Mouse (Mus musculus) stomach, embryonic 14.5 days (tissue): ENCODE results near the gene Ddb2. TPM values are rescaled to one million over a fixed set of nuclear protein-coding genes. Genes with fewer than 3 reads are reported as not detected.

Source experiments
- ATAC-seq: fragments of 200-750 bp; cut with Nextera tagmentation; 2 replicates; pipeline ENCODE4 v1.8.0; 2017; ENCODE audit warnings: low read depth, moderate TSS enrichment; ENCODE audit not compliant: insufficient number of reproducible peaks, insufficient read depth, low FRiP score
- H3K27ac ChIP-seq: fragments of 300-500 bp; sonication (generic); 2 replicates; pipeline ENCODE4 v1.5.1; 2014; ENCODE audit warnings: mild to moderate bottlenecking, low read length, moderate library complexity, mixed read lengths
- H3K27me3 ChIP-seq: fragments of 300-500 bp; sonication (generic); 2 replicates; pipeline ENCODE4 v1.6.1; 2014; ENCODE audit warnings: low read length, control low read depth, mixed read lengths; ENCODE audit not compliant: control insufficient read depth, insufficient read depth
- H3K36me3 ChIP-seq: fragments of 300-500 bp; sonication (generic); 2 replicates; pipeline ENCODE4 v1.6.1; 2014; ENCODE audit warnings: mild to moderate bottlenecking, control low read depth, low read length, moderate library complexity, mixed read lengths; ENCODE audit not compliant: control insufficient read depth, insufficient read depth
- H3K4me1 ChIP-seq: fragments of 300-500 bp; sonication (generic); 2 replicates; pipeline ENCODE4 v1.6.1; 2014; ENCODE audit warnings: low read length, control low read depth, mixed read lengths; ENCODE audit not compliant: control insufficient read depth, insufficient read depth
- H3K4me2 ChIP-seq: fragments of 300-500 bp; sonication (generic); replicated peaks from 2 replicates; pipeline ENCODE4 v1.6.1; 2014; ENCODE audit warnings: low read depth, low read length, control low read depth
- H3K4me3 ChIP-seq: fragments of 300-500 bp; sonication (generic); 2 replicates; pipeline ENCODE4 v1.5.1; 2014; ENCODE audit warnings: low read depth, low read length, control low read depth
- H3K9ac ChIP-seq: fragments of 300-500 bp; sonication (generic); replicated peaks from 2 replicates; pipeline ENCODE4 v1.6.1; 2014; ENCODE audit warnings: low read depth, mild to moderate bottlenecking, control low read depth, low read length, moderate library complexity, mixed read lengths
- H3K9me3 ChIP-seq: fragments of 300-500 bp; sonication (generic); 2 replicates; pipeline ENCODE4 v1.6.1; 2016; ENCODE audit warnings: low read depth, low read length, control low read depth; ENCODE audit not compliant: control insufficient read depth
- WGBS: fragments of 180-500 bp; shearing (Covaris S2); extraction: QIAGEN DNeasy Blood & Tissue Kit; methylation state at CpG from one replicate; pipeline ENCODE4 v1.1.7; 2014; 5-methylcytosine and 5-hydroxymethylcytosine counted together
- polyA plus RNA-seq: library from polyadenylated mRNA; unstranded; fragments of >200 nt; fragmentation: Nextera tagmentation; extraction: Ambion mirVana; gene quantifications from 2 replicates; pipeline ENCODE4 v1.2.1, GENCODE M21; 2014

Gene Ddb2
- polyA plus RNA-seq, 1 experiment from 2014 or later = 22.7 TPM

- no peaks in the 10 kb centered on the region for H3K9me3 ChIP-seq
- H3K4me3 ChIP-seq = no peak overlapping the region
- H3K36me3 ChIP-seq = peaks cover 75% of the 10 kb centered on the region
- H3K27me3 ChIP-seq = no peaks in the 10 kb centered on the region
- H3K4me1 ChIP-seq = peaks cover 4% of the 10 kb centered on the region; the same call in 1 of the 2 replicates
- no peak overlapping the region for H3K9ac ChIP-seq
- ATAC-seq = no peak
- no peak overlapping the region for H3K27ac ChIP-seq
- no peak overlapping the region for H3K4me2 ChIP-seq
- 96% methylated on average over 8 of the region's 8 CpGs for WGBS
Measured at GRCm38 (mm10) chr2:91269687-91270133, 32.9 kb upstream of the Ddb2 start.

- Histone ChIP-seq H3K4me3 (no peak overlapping the region), H3K4me2 (no peak overlapping the region), H3K27ac (no peak overlapping the region), H3K27me3 (no peaks in the 10 kb centered on the region), H3K36me3 (peaks cover 67% of the 10 kb centered on the region), H3K9ac (no peak overlapping the region), H3K9me3 (no peaks in the 10 kb centered on the region), H3K4me1 (peaks cover 10% of the 10 kb centered on the region; the same call in 1 of the 2 replicates)
- ATAC-seq = no peak
- WGBS = 75% methylated on average over 2 of the region's 2 CpGs
Measured at GRCm38 (mm10) chr2:91268706-91269105, 31.9 kb upstream of the Ddb2 start.

DNA sequence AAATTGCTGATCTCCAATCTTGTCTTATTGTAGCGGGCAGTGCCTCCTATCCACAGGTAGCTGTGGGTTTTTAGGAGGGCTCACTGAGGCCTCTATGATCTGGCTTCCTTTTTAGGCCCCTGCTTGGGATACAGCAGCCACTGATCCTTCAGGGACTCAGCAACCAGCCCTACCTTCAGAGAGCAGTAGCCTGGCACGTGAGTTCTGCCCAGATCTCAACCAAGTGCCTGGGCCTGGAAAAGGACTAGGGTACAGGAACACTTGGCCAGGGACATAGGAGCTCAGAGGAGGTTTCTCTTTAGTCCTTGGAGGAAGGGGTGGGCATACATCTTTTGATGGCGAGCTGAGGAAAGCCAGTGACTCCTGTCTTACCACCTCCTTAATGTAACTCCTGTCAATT is 31.3 kb upstream of the Ddb2 start:
- Histone ChIP-seq H3K9me3 (no peaks in the 10 kb centered on the region), H3K9ac (no peak overlapping the region), H3K4me3 (no peak overlapping the region), H3K4me1 (peaks cover 10% of the 10 kb centered on the region; the same call in 1 of the 2 replicates), H3K4me2 (no peak overlapping the region), H3K36me3 (peaks cover 67% of the 10 kb centered on the region), H3K27me3 (no peaks in the 10 kb centered on the region), H3K27ac (no peak overlapping the region)
- ATAC-seq = no peak
- 95% methylated on average over 3 of the region's 3 CpGs for WGBS

- H3K4me1 ChIP-seq = peaks cover 10% of the 10 kb centered on the region; the same call in 1 of the 2 replicates
- ATAC-seq = peak; percentile 99
- peak within 1 kb of the TSS; percentile 90 for H3K9ac ChIP-seq
- WGBS = 2% methylated on average over 72 of the region's 72 CpGs
- peak within 1 kb of the TSS; percentile 87 for H3K4me3 ChIP-seq
- H3K27me3 ChIP-seq = no peaks in the 10 kb centered on the region
- H3K4me2 ChIP-seq = peak within 1 kb of the TSS; percentile 58
- H3K9me3 ChIP-seq = no peaks in the 10 kb centered on the region
- peak within 1 kb of the TSS; percentile 94 for H3K27ac ChIP-seq
- peaks cover 59% of the 10 kb centered on the region for H3K36me3 ChIP-seq
Measured at GRCm38 (mm10) chr2:91264711-91265681, 28.2 kb upstream of the Ddb2 start, which contains the start of gene Arfgap2. TSS of gene Arfgap2 (plus strand) at chr2:91264974.

DNA sequence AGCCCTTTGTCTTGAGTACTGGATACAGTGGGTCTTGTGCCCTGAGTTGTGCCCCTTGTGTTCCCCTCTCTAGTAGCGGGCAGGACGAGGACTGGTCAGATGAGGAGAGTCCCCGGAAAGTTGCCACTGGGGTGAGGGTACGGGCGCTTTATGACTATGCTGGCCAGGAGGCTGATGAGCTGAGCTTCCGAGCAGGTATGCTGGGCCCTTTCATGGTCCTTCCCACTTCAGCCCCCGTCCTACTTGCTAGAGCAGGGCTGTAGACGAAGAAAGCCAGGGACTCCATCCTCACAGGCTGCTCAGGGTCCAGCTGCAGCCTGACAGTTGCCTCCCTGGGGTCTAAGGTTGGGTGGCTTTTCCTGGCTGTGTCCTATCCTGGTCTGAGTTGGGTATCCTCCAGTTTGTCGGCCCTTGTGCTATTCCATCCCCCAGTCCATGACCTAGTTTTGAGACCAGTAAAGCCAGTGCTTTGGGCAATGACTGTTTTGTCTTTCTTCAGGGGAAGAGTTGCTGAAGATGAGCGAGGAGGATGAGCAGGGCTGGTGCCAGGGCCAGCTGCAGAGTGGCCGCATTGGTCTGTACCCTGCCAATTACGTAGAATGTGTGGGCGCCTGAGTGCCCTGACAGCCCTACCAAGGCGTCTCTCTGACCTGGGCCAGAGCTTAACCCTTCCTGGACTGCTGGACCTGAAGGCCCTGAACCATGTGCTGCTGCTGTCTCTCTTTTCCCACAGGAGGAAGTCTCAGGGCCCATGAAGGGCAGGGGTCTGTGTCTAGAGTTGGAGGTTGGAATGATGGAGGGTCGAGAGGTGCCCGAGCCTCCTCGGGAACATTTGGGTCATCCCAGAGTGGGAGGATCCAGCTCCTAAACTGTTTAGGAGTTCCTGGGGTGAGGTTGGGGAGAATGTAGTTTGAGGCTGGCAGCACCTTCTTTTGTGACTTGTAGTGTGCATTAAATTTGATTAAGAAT is 27.2 kb upstream of the Ddb2 start:
- no peak for ATAC-seq
- Histone ChIP-seq H3K9me3 (no peaks in the 10 kb centered on the region), H3K9ac (peak overlapping the region; percentile 43), H3K27ac (peak overlapping the region; percentile 94), H3K4me3 (peak overlapping the region; percentile 87; the same call in 1 of the 2 replicates), H3K36me3 (peaks cover 49% of the 10 kb centered on the region), H3K4me2 (peak overlapping the region; percentile 58), H3K27me3 (no peaks in the 10 kb centered on the region), H3K4me1 (peaks cover 10% of the 10 kb centered on the region; the same call in 1 of the 2 replicates)
- 84% methylated on average over 17 of the region's 17 CpGs for WGBS

- H3K9me3 ChIP-seq = no peaks in the 10 kb centered on the region
- H3K36me3 ChIP-seq = peaks cover 27% of the 10 kb centered on the region
- H3K27ac ChIP-seq = no peak overlapping the region
- WGBS = 86% methylated on average over 1 of the region's 1 CpGs
- no peak overlapping the region for H3K9ac ChIP-seq
- H3K4me3 ChIP-seq = no peak overlapping the region
- H3K27me3 ChIP-seq = no peaks in the 10 kb centered on the region; the same call in 1 of the 2 replicates
- H3K4me2 ChIP-seq = no peak overlapping the region
- ATAC-seq = no peak
- H3K4me1 ChIP-seq = peaks cover 21% of the 10 kb centered on the region
Measured at GRCm38 (mm10) chr2:91259493-91259892, 22.7 kb upstream of the Ddb2 start.

- Histone ChIP-seq H3K4me3 (no peak overlapping the region), H3K36me3 (peaks cover 27% of the 10 kb centered on the region), H3K27me3 (no peaks in the 10 kb centered on the region; the same call in 1 of the 2 replicates), H3K9ac (no peak overlapping the region), H3K4me2 (no peak overlapping the region), H3K4me1 (peaks cover 15% of the 10 kb centered on the region), H3K9me3 (no peaks in the 10 kb centered on the region), H3K27ac (no peak overlapping the region)
- WGBS = 64% methylated on average over 1 of the region's 1 CpGs
- ATAC-seq = no peak
Measured at GRCm38 (mm10) chr2:91258830-91259229, 22.0 kb upstream of the Ddb2 start.

- H3K27me3 ChIP-seq = no peaks in the 10 kb centered on the region; the same call in 1 of the 2 replicates
- 47% methylated on average over 5 of the region's 5 CpGs for WGBS
- H3K9me3 ChIP-seq = no peaks in the 10 kb centered on the region
- peaks cover 20% of the 10 kb centered on the region for H3K36me3 ChIP-seq
- H3K4me1 ChIP-seq = peaks cover 15% of the 10 kb centered on the region
- H3K4me2 ChIP-seq = peak overlapping the region; percentile 69
- peak overlapping the region; percentile 67 for H3K4me3 ChIP-seq
- H3K27ac ChIP-seq = peak overlapping the region; percentile 81
- peak overlapping the region; percentile 41 for H3K9ac ChIP-seq
- no peak; the same call in 1 of the 2 replicates for ATAC-seq
Measured at GRCm38 (mm10) chr2:91258054-91258453, 21.3 kb upstream of the Ddb2 start.
